Mouse (Mus musculus): Measurements from ENCODE around the gene Dhx8.

GRCm38 (mm10) chr11:101698114-101698513 is 34.6 kb upstream of the Dhx8 start:
- no peak for TF ChIP-seq CTCF (IDR thresholded peaks at IDR 0.05; ENCODE audit: extremely low read depth, insufficient read depth, insufficient read length, insufficient replicate concordance)
- no peak for TF ChIP-seq POLR2A (IDR thresholded peaks at IDR 0.05; ENCODE audit: low read depth, low read length)
